Mouse (Mus musculus) neural tube, embryonic 15.5 days (tissue): Measurements from ENCODE around the gene Rinl. TPM values are rescaled to one million over a fixed set of nuclear protein-coding genes. Genes with fewer than 3 reads are reported as not detected.
A peak's percentile ranks its signal among the peaks of the same experiment; 100 is the strongest.

Experiments used
- ATAC-seq: fragments of 200-750 bp; cut with Nextera tagmentation; 2 replicates; pipeline ENCODE4 v1.8.0; 2017; ENCODE audit warnings: mild to moderate bottlenecking, moderate TSS enrichment, moderate library complexity; ENCODE audit not compliant: low FRiP score
- H3K27ac ChIP-seq: fragments of 300-500 bp; sonication (generic); replicated peaks from 2 replicates; pipeline ENCODE4 v1.5.1; 2015; ENCODE audit warnings: mild to moderate bottlenecking, inconsistent platforms
- H3K27me3 ChIP-seq: fragments of 300-500 bp; sonication (generic); replicated peaks from 2 replicates; pipeline ENCODE4 v1.6.1; 2015; ENCODE audit warnings: inconsistent platforms
- H3K36me3 ChIP-seq: fragments of 300-500 bp; sonication (generic); 2 replicates; pipeline ENCODE4 v1.6.1; 2015; ENCODE audit warnings: inconsistent platforms
- H3K4me1 ChIP-seq: fragments of 300-500 bp; sonication (generic); 2 replicates; pipeline ENCODE4 v1.6.1; 2015; ENCODE audit warnings: inconsistent platforms
- H3K4me2 ChIP-seq: fragments of 300-500 bp; sonication (generic); 2 replicates; pipeline ENCODE4 v1.6.1; 2015; ENCODE audit warnings: inconsistent platforms, mild to moderate bottlenecking, moderate library complexity
- H3K4me3 ChIP-seq: fragments of 300-500 bp; sonication (generic); replicated peaks from 2 replicates; pipeline ENCODE4 v1.5.1; 2015; ENCODE audit warnings: mild to moderate bottlenecking, inconsistent platforms
- H3K9ac ChIP-seq: fragments of 300-500 bp; sonication (generic); replicated peaks from 2 replicates; pipeline ENCODE4 v1.6.1; 2015; ENCODE audit warnings: mild to moderate bottlenecking, inconsistent platforms
- H3K9me3 ChIP-seq: fragments of 300-500 bp; sonication (generic); replicated peaks from 2 replicates; pipeline ENCODE4 v1.6.1; 2016; ENCODE audit warnings: inconsistent platforms
- WGBS: fragments of 180-500 bp; shearing (Covaris S2); methylation state at CpG from one replicate; pipeline ENCODE4 v1.1.7; 2015; ENCODE audit warnings: mixed read lengths; 5-methylcytosine and 5-hydroxymethylcytosine counted together
- polyA plus RNA-seq: library from polyadenylated mRNA; unstranded; fragments of >200 nt; fragmentation: Nextera tagmentation; extraction: Ambion mirVana; gene quantifications from 2 replicates; pipeline ENCODE4 v1.2.1, GENCODE M21; 2015

Rinl gene
- polyA plus RNA-seq, 1 experiment from 2014 or later = 2.9 TPM

GRCm38 (mm10) chr7:28820358-28821260 is 31.8 kb downstream of the Rinl start:
- no peak for ATAC-seq
- Histone ChIP-seq H3K4me2 (no peak overlapping the region), H3K9ac (no peak overlapping the region), H3K27me3 (no peaks in the 10 kb centered on the region), H3K4me3 (no peak overlapping the region), H3K9me3 (no peaks in the 10 kb centered on the region), H3K36me3 (peaks cover 72% of the 10 kb centered on the region), H3K4me1 (peaks cover 57% of the 10 kb centered on the region), H3K27ac (peak overlapping the region; percentile 46; the same call in 1 of the 2 replicates)
- 26% methylated on average over 12 of the region's 12 CpGs for WGBS

GRCm38 (mm10) chr7:28821261-28821831 is 32.6 kb downstream of the Rinl start:
- no peak overlapping the region for H3K4me3 ChIP-seq
- 48% methylated on average over 10 of the region's 10 CpGs for WGBS
- peaks cover 58% of the 10 kb centered on the region for H3K4me1 ChIP-seq
- H3K36me3 ChIP-seq = peaks cover 64% of the 10 kb centered on the region
- H3K9me3 ChIP-seq = no peaks in the 10 kb centered on the region
- no peak for ATAC-seq
- H3K27ac ChIP-seq = peak overlapping the region; percentile 46; the same call in 1 of the 2 replicates
- no peaks in the 10 kb centered on the region for H3K27me3 ChIP-seq
- H3K9ac ChIP-seq = no peak overlapping the region
- H3K4me2 ChIP-seq = no peak overlapping the region

- Histone ChIP-seq H3K36me3 (peaks cover 52% of the 10 kb centered on the region), H3K9ac (no peak overlapping the region), H3K27ac (no peak overlapping the region; the same call in 1 of the 2 replicates), H3K27me3 (no peaks in the 10 kb centered on the region), H3K4me2 (no peak overlapping the region), H3K4me3 (no peak overlapping the region), H3K9me3 (no peaks in the 10 kb centered on the region), H3K4me1 (peaks cover 51% of the 10 kb centered on the region)
- 78% methylated on average over 1 of the region's 1 CpGs for WGBS
- ATAC-seq = no peak
Measured at GRCm38 (mm10) chr7:28822556-28822955, 33.8 kb downstream of the Rinl start.

GRCm38 (mm10) chr7:28822993-28823903 is 34.5 kb downstream of the Rinl start:
- peaks cover 45% of the 10 kb centered on the region for H3K36me3 ChIP-seq
- no peaks in the 10 kb centered on the region for H3K9me3 ChIP-seq
- no peaks in the 10 kb centered on the region for H3K27me3 ChIP-seq
- no peak overlapping the region for H3K27ac ChIP-seq
- 60% methylated on average over 10 of the region's 10 CpGs for WGBS
- H3K9ac ChIP-seq = no peak overlapping the region
- no peak for ATAC-seq
- no peak overlapping the region for H3K4me2 ChIP-seq
- H3K4me3 ChIP-seq = no peak overlapping the region
- H3K4me1 ChIP-seq = peaks cover 44% of the 10 kb centered on the region

- Histone ChIP-seq H3K9me3 (no peaks in the 10 kb centered on the region), H3K4me1 (peaks cover 41% of the 10 kb centered on the region), H3K27me3 (no peaks in the 10 kb centered on the region), H3K4me2 (no peak overlapping the region), H3K4me3 (no peak overlapping the region), H3K9ac (no peak overlapping the region), H3K27ac (0 out of 2 replicates have a peak overlapping the region, but pooled peaks have one; percentile 75), H3K36me3 (peaks cover 39% of the 10 kb centered on the region)
- 45% methylated on average over 2 of the region's 2 CpGs for WGBS
- no peak for ATAC-seq
Measured at GRCm38 (mm10) chr7:28823932-28824331, 35.2 kb downstream of the Rinl start.

- Histone ChIP-seq H3K4me2 (peak within 1 kb of the TSS; percentile 56), H3K36me3 (peaks cover 35% of the 10 kb centered on the region), H3K27ac (peak within 1 kb of the TSS; percentile 75), H3K4me3 (peak within 1 kb of the TSS; percentile 54), H3K4me1 (peaks cover 34% of the 10 kb centered on the region), H3K9ac (peak within 1 kb of the TSS; percentile 55), H3K27me3 (no peaks in the 10 kb centered on the region), H3K9me3 (no peaks in the 10 kb centered on the region)
- WGBS = 3% methylated on average over 33 of the region's 33 CpGs
- peak; percentile 85 for ATAC-seq
Measured at GRCm38 (mm10) chr7:28824941-28825685, 36.3 kb downstream of the Rinl start, which contains the start of gene Ech1. Gene Ech1 (plus strand): TSS chr7:28825217.

GRCm38 (mm10) chr7:28825686-28826401 is 37.1 kb downstream of the Rinl start:
- Histone ChIP-seq H3K4me3 (peak overlapping the region; percentile 54), H3K4me1 (peaks cover 27% of the 10 kb centered on the region), H3K4me2 (peak overlapping the region; percentile 56), H3K36me3 (peaks cover 34% of the 10 kb centered on the region), H3K9me3 (no peaks in the 10 kb centered on the region), H3K27me3 (no peaks in the 10 kb centered on the region), H3K27ac (peak overlapping the region; percentile 75), H3K9ac (peak overlapping the region; percentile 55)
- WGBS = 60% methylated on average over 11 of the region's 11 CpGs
- ATAC-seq = 0 out of 2 replicates have a peak, but pooled peaks have one; percentile 40

- H3K36me3 ChIP-seq = peaks cover 34% of the 10 kb centered on the region
- 92% methylated on average over 7 of the region's 7 CpGs for WGBS
- 0 out of 2 replicates have a peak overlapping the region, but pooled peaks have one; percentile 75 for H3K27ac ChIP-seq
- no peaks in the 10 kb centered on the region for H3K27me3 ChIP-seq
- no peak for ATAC-seq
- no peak overlapping the region for H3K9ac ChIP-seq
- no peaks in the 10 kb centered on the region for H3K9me3 ChIP-seq
- H3K4me3 ChIP-seq = no peak overlapping the region
- peak overlapping the region; percentile 56; the same call in 1 of the 2 replicates for H3K4me2 ChIP-seq
- H3K4me1 ChIP-seq = peaks cover 25% of the 10 kb centered on the region
Measured at GRCm38 (mm10) chr7:28826402-28826772, 37.6 kb downstream of the Rinl start.

GRCm38 (mm10) chr7:28827338-28827737 is 38.6 kb downstream of the Rinl start:
- Histone ChIP-seq H3K27me3 (no peaks in the 10 kb centered on the region), H3K9ac (no peak overlapping the region), H3K36me3 (peaks cover 32% of the 10 kb centered on the region), H3K27ac (no peak overlapping the region), H3K9me3 (no peaks in the 10 kb centered on the region), H3K4me1 (peaks cover 21% of the 10 kb centered on the region), H3K4me2 (no peak overlapping the region), H3K4me3 (no peak overlapping the region)
- 55% methylated on average over 3 of the region's 3 CpGs for WGBS
- no peak for ATAC-seq

GRCm38 (mm10) chr7:28829821-28830220 is 41.1 kb downstream of the Rinl start:
- H3K36me3 ChIP-seq = peaks cover 25% of the 10 kb centered on the region
- H3K27ac ChIP-seq = no peak overlapping the region
- no peaks in the 10 kb centered on the region for H3K9me3 ChIP-seq
- no peak overlapping the region for H3K4me2 ChIP-seq
- ATAC-seq = no peak
- no peaks in the 10 kb centered on the region for H3K27me3 ChIP-seq
- 94% methylated on average over 8 of the region's 8 CpGs for WGBS
- no peak overlapping the region for H3K4me3 ChIP-seq
- no peak overlapping the region for H3K9ac ChIP-seq
- peaks cover 11% of the 10 kb centered on the region for H3K4me1 ChIP-seq
